Comparison of ENCODE assay signal across 14 mouse cellular contexts in genomic region chr5:151108955-151109354, GRCm38 (mm10).
DNase-seq lines count a peak whose midpoint lies in the region; ATAC-seq lines count a peak whose summit lies in the region.
"Had no signal": no experiment of that assay in that cellular context is flagged by ENCODE, and none has a peak within 500 bp of the region (broad histone marks: within the 10 kb centered on the region; RNA-seq: fewer than 3 reads in every experiment).

No protein-coding gene starts in this region.

- no peak for ATAC-seq in hindbrain, embryonic 14.5 days (ENCODE audit: low FRiP score)
- no peak for ATAC-seq in hindbrain, embryonic 12.5 days (ENCODE audit: low FRiP score)
- ATAC-seq in liver, embryonic 12.5 days = no peak
- no peak for ATAC-seq in liver, embryonic 11.5 days (replicated peaks; ENCODE audit: low FRiP score)
- no peak for ATAC-seq in embryonic facial prominence, embryonic 15.5 days (ENCODE audit: insufficient number of reproducible peaks, low FRiP score, low TSS enrichment, low read depth)
- ATAC-seq in limb, embryonic 15.5 days (ENCODE audit: insufficient number of reproducible peaks, low FRiP score, low TSS enrichment, low read depth) = no peak
- ATAC-seq: midbrain, embryonic 15.5 days had no signal

- H3K27me3 ChIP-seq in hindbrain, embryonic 14.5 days (ENCODE audit: control insufficient read depth, insufficient read depth, low read length) = no peaks in the 10 kb centered on the region
- H3K27me3 ChIP-seq in hindbrain, embryonic 12.5 days = no peaks in the 10 kb centered on the region
- no peaks in the 10 kb centered on the region for H3K27me3 ChIP-seq in liver, embryonic 12.5 days (replicated peaks)
- H3K27me3 ChIP-seq in liver, embryonic 11.5 days (replicated peaks; ENCODE audit: control insufficient read depth, insufficient read depth, low read length) = no peaks in the 10 kb centered on the region
- H3K27me3 ChIP-seq in embryonic facial prominence, embryonic 15.5 days = no peaks in the 10 kb centered on the region
- no peaks in the 10 kb centered on the region for H3K27me3 ChIP-seq in limb, embryonic 15.5 days
- H3K27me3 ChIP-seq: midbrain, embryonic 15.5 days; Patski had no signal

- 75% methylated on average over 7 of the region's 7 CpGs for WGBS in hindbrain, embryonic 14.5 days
- 81% methylated on average over 7 of the region's 7 CpGs for WGBS in hindbrain, embryonic 12.5 days
- WGBS in liver, embryonic 12.5 days (ENCODE audit: insufficient replicate concordance) = 68% methylated on average over 7 of the region's 7 CpGs
- WGBS in liver, embryonic 11.5 days = 77% methylated on average over 7 of the region's 7 CpGs
- 76% methylated on average over 7 of the region's 7 CpGs for WGBS in embryonic facial prominence, embryonic 15.5 days
- WGBS in limb, embryonic 15.5 days = 77% methylated on average over 7 of the region's 7 CpGs

- H3K4me2 ChIP-seq in hindbrain, embryonic 14.5 days (replicated peaks) = peak overlapping the region; percentile 21; the same call in 1 of the 2 replicates
- no peak overlapping the region for H3K4me2 ChIP-seq in hindbrain, embryonic 12.5 days (replicated peaks)
- H3K4me2 ChIP-seq in liver, embryonic 12.5 days = 0 out of 2 replicates have a peak overlapping the region, but pooled peaks have one; percentile 41
- no peak overlapping the region for H3K4me2 ChIP-seq in liver, embryonic 11.5 days
- H3K4me2 ChIP-seq in embryonic facial prominence, embryonic 15.5 days (replicated peaks) = no peak overlapping the region
- no peak overlapping the region for H3K4me2 ChIP-seq in limb, embryonic 15.5 days
- H3K4me2 ChIP-seq: midbrain, embryonic 15.5 days had no signal

- no peak for DNase-seq in hindbrain, embryonic 14.5 days (ENCODE audit: low spot score)
- DNase-seq in liver, embryonic 11.5 days (ENCODE audit: low spot score) = no peak
- no peak for DNase-seq in cerebellum, adult 11 months
- DNase-seq: cerebellum, postnatal 25 days; kidney, adult 8-10 months; layer of hippocampus, postnatal 36 days; liver; thymus, adult 2 months had no signal

- H3K36me3 ChIP-seq in hindbrain, embryonic 14.5 days (replicated peaks; ENCODE audit: control insufficient read depth, insufficient read depth) = no peaks in the 10 kb centered on the region
- no peaks in the 10 kb centered on the region for H3K36me3 ChIP-seq in hindbrain, embryonic 12.5 days
- no peaks in the 10 kb centered on the region for H3K36me3 ChIP-seq in liver, embryonic 12.5 days
- H3K36me3 ChIP-seq in liver, embryonic 11.5 days (ENCODE audit: control insufficient read depth, insufficient read depth, low read length) = no peaks in the 10 kb centered on the region
- no peaks in the 10 kb centered on the region for H3K36me3 ChIP-seq in embryonic facial prominence, embryonic 15.5 days
- no peaks in the 10 kb centered on the region for H3K36me3 ChIP-seq in limb, embryonic 15.5 days
- H3K36me3 ChIP-seq: midbrain, embryonic 15.5 days had no signal

- H3K27ac ChIP-seq in hindbrain, embryonic 14.5 days = no peak overlapping the region
- H3K27ac ChIP-seq in hindbrain, embryonic 12.5 days = no peak overlapping the region
- H3K27ac ChIP-seq in liver, embryonic 12.5 days = no peak overlapping the region
- H3K27ac ChIP-seq in liver, embryonic 11.5 days (ENCODE audit: low read depth, low read length) = no peak overlapping the region
- H3K27ac ChIP-seq in embryonic facial prominence, embryonic 15.5 days (replicated peaks) = 0 out of 2 replicates have a peak overlapping the region, but pooled peaks have one; percentile 2
- H3K27ac ChIP-seq in limb, embryonic 15.5 days = peak overlapping the region; percentile 54; the same call in 1 of the 2 replicates
- H3K27ac ChIP-seq: midbrain, embryonic 15.5 days had no signal

- H3K9ac ChIP-seq in hindbrain, embryonic 14.5 days = no peak overlapping the region
- no peak overlapping the region for H3K9ac ChIP-seq in hindbrain, embryonic 12.5 days
- H3K9ac ChIP-seq in liver, embryonic 12.5 days = no peak overlapping the region
- no peak overlapping the region for H3K9ac ChIP-seq in liver, embryonic 11.5 days (ENCODE audit: low read depth, low read length)
- no peak overlapping the region for H3K9ac ChIP-seq in embryonic facial prominence, embryonic 15.5 days
- H3K9ac ChIP-seq in limb, embryonic 15.5 days = no peak overlapping the region
- H3K9ac ChIP-seq: midbrain, embryonic 15.5 days had no signal

- no peak overlapping the region for H3K4me3 ChIP-seq in hindbrain, embryonic 14.5 days (replicated peaks; ENCODE audit: low read length)
- no peak overlapping the region for H3K4me3 ChIP-seq in hindbrain, embryonic 12.5 days
- H3K4me3 ChIP-seq in liver, embryonic 12.5 days = no peak overlapping the region
- no peak overlapping the region for H3K4me3 ChIP-seq in liver, embryonic 11.5 days (ENCODE audit: low read depth, low read length)
- H3K4me3 ChIP-seq in embryonic facial prominence, embryonic 15.5 days (replicated peaks) = no peak overlapping the region
- H3K4me3 ChIP-seq in limb, embryonic 15.5 days = no peak overlapping the region
- H3K4me3 ChIP-seq: midbrain, embryonic 15.5 days had no signal

- H3K4me1 ChIP-seq in hindbrain, embryonic 14.5 days (replicated peaks; ENCODE audit: control insufficient read depth, insufficient read depth, low read length) = 0 out of 2 replicates have a peak, but pooled peaks cover 4% of the 10 kb centered on the region
- peaks cover 13% of the 10 kb centered on the region for H3K4me1 ChIP-seq in hindbrain, embryonic 12.5 days
- H3K4me1 ChIP-seq in liver, embryonic 12.5 days = peaks cover 5% of the 10 kb centered on the region; the same call in 1 of the 2 replicates
- no peaks in the 10 kb centered on the region for H3K4me1 ChIP-seq in liver, embryonic 11.5 days (replicated peaks; ENCODE audit: control insufficient read depth, insufficient read depth, low read length)
- H3K4me1 ChIP-seq in embryonic facial prominence, embryonic 15.5 days = peaks cover 12% of the 10 kb centered on the region
- H3K4me1 ChIP-seq in limb, embryonic 15.5 days = peaks cover 30% of the 10 kb centered on the region

- H3K9me3 ChIP-seq in hindbrain, embryonic 14.5 days (ENCODE audit: control insufficient read depth, low read length) = no peaks in the 10 kb centered on the region
- no peaks in the 10 kb centered on the region for H3K9me3 ChIP-seq in hindbrain, embryonic 12.5 days (replicated peaks)
- H3K9me3 ChIP-seq in liver, embryonic 12.5 days (replicated peaks) = no peaks in the 10 kb centered on the region
- no peaks in the 10 kb centered on the region for H3K9me3 ChIP-seq in liver, embryonic 11.5 days (ENCODE audit: control insufficient read depth, low read length)
- no peaks in the 10 kb centered on the region for H3K9me3 ChIP-seq in embryonic facial prominence, embryonic 15.5 days (replicated peaks)
- no peaks in the 10 kb centered on the region for H3K9me3 ChIP-seq in limb, embryonic 15.5 days
- H3K9me3 ChIP-seq: midbrain, embryonic 15.5 days had no signal

Comparison
In these comparisons a context has a peak if more than half of its experiments do, and no peak if none do; other contexts are left out.
1. H3K4me2 ChIP-seq: peak in hindbrain, embryonic 14.5 days (single experiment) and liver, embryonic 12.5 days (single experiment); none in hindbrain, embryonic 12.5 days (single experiment), liver, embryonic 11.5 days (single experiment), embryonic facial prominence, embryonic 15.5 days (single experiment) and limb, embryonic 15.5 days (single experiment).
2. H3K27ac ChIP-seq: peak in embryonic facial prominence, embryonic 15.5 days (single experiment) and limb, embryonic 15.5 days (single experiment); none in hindbrain, embryonic 14.5 days (single experiment), hindbrain, embryonic 12.5 days (single experiment), liver, embryonic 12.5 days (single experiment) and liver, embryonic 11.5 days (single experiment).